Mouse (Mus musculus) G1E (cell line): Measurements from ENCODE around the gene Cdc25b.

ENCODE experiments used
- CTCF ChIP-seq: IDR thresholded peaks from 2 replicates; pipeline ENCODE4 v1.5.1; 2012; ENCODE audit warnings: low read depth, low read length, inconsistent platforms, mixed read lengths
- GATA1 ChIP-seq: IDR thresholded peaks from 2 replicates; pipeline ENCODE4 v1.6.1; 2012; ENCODE audit warnings: borderline replicate concordance, low read length, inconsistent platforms, mixed read lengths
- POLR2AphosphoS5 ChIP-seq: IDR thresholded peaks from 2 replicates; pipeline ENCODE4 v1.6.1; 2012; ENCODE audit warnings: low read depth, low read length, inconsistent platforms; ENCODE audit not compliant: insufficient replicate concordance
- TAL1 ChIP-seq: conservative IDR thresholded peaks from 2 replicates; pipeline ENCODE4 v1.6.1; 2012; ENCODE audit warnings: low read depth, low read length, inconsistent platforms, mixed read lengths

- TF ChIP-seq CTCF (no peak), TAL1 (no peak), POLR2AphosphoS5 (no peak), GATA1 (no peak)
These were observed 406 bp upstream of the Cdc25b start for GRCm38 (mm10) chr2:131186343-131186742.
